Mouse (Mus musculus) 3134 (cell line): ENCODE data around the gene Bank1.

Experiments
- DNase-seq: peaks from one replicate; pipeline ENCODE4 v3.0.0-alpha.2; 2011; ENCODE audit warnings: low spot score; ENCODE audit not compliant: insufficient read length; ENCODE audit errors: extremely low read depth

Gene Bank1

GRCm38 (mm10) chr3:136017517-136017916 lies 308.3 kb downstream of the Bank1 start:
- no peak for DNase-seq

- no peak for DNase-seq
These were observed 315.2 kb downstream of the Bank1 start for GRCm38 (mm10) chr3:136010616-136011015.

GRCm38 (mm10) chr3:136007846-136008245 lies 318.0 kb downstream of the Bank1 start:
- DNase-seq, result no peak

GRCm38 (mm10) chr3:136007081-136007828 lies 318.6 kb downstream of the Bank1 start:
- DNase-seq, result no peak
